Mouse (Mus musculus): Measurements from ENCODE around the gene Ppp2r5a. TPM values are rescaled to one million over a fixed set of nuclear protein-coding genes. Genes with fewer than 3 reads are reported as not detected.

The Ppp2r5a gene
- total and polyA plus RNA-seq, 3 experiments: 40.3 to 96.7 (median 62.0) TPM

GRCm38 (mm10) chr1:191414432-191414831 lies 11.4 kb upstream of the Ppp2r5a start:
- Histone ChIP-seq H3K4me1 (ENCODE audit: control insufficient read depth in 1 of 2, insufficient read depth in 2 of 2) (peaks cover 7 to 20% of the 10 kb centered on the region in 2 experiments; a peak in 3 of 4 replicates), H3K9me3 (replicated peaks; ENCODE audit: low read length) (no peaks in the 10 kb centered on the region), H3K4me3 (replicated peaks in 1 of 3; ENCODE audit: low read depth in 2 of 3, low read length in 2 of 3, poor library complexity in 1 of 3) (no peak overlapping the region), H3K9ac (ENCODE audit: insufficient read depth, low read depth) (no peak overlapping the region), H3K79me2 (replicated peaks; ENCODE audit: control insufficient read depth, extremely low read depth, insufficient read depth, poor library complexity, severe bottlenecking) (no peaks in the 10 kb centered on the region), H3K27ac (ENCODE audit: insufficient read depth, low read depth) (no peak overlapping the region), H3K27me3 (replicated peaks) (peaks cover 1% of the 10 kb centered on the region), H3K4me2 (ENCODE audit: insufficient read depth, low read depth, poor library complexity, severe bottlenecking) (peak overlapping the region; percentile 1; the same call in 1 of the 2 replicates), H3K36me3 (replicated peaks in 1 of 2; ENCODE audit: control insufficient read depth in 1 of 2, insufficient read depth in 1 of 2, low read length in 1 of 2) (no peaks in the 10 kb centered on the region)
- in situ Hi-C loops (cut with MboI; ENCODE audit: low pct_ligation_motif_present, low pct_unique_long_range_greater_than_20kb, low sequenced_read_pairs): no loop called here
- dilution Hi-C loops (cut with MboI; ENCODE audit: extremely low pct_ligation_motif_present, extremely low pct_unique_long_range_greater_than_20kb, low sequenced_read_pairs): no loop called here
- TF ChIP-seq ZMIZ1 (IDR thresholded peaks at IDR 0.05; ENCODE audit: low read depth, low read length) (no peak), ZKSCAN1 (IDR thresholded peaks at IDR 0.05; ENCODE audit: borderline replicate concordance, low read depth, low read length) (no peak)
- DNase-seq (ENCODE audit: extremely low read depth): no peak

- peak overlapping the region; percentile 1; the same call in 1 of the 2 replicates for H3K4me2 ChIP-seq (ENCODE audit: insufficient read depth, low read depth, poor library complexity, severe bottlenecking)
- peaks cover 1% of the 10 kb centered on the region for H3K27me3 ChIP-seq (replicated peaks)
- no peak for DNase-seq (ENCODE audit: extremely low read depth)
- dilution Hi-C loops (cut with MboI; ENCODE audit: extremely low pct_ligation_motif_present, extremely low pct_unique_long_range_greater_than_20kb, low sequenced_read_pairs): no loop called here
- H3K4me1 ChIP-seq (ENCODE audit: control insufficient read depth in 1 of 2, insufficient read depth in 2 of 2): peaks cover 7 to 16% of the 10 kb centered on the region in 2 experiments; a peak in 3 of 4 replicates
- no peak overlapping the region for H3K4me3 ChIP-seq (replicated peaks in 1 of 3; ENCODE audit: low read depth in 2 of 3, low read length in 2 of 3, poor library complexity in 1 of 3)
- no peaks in the 10 kb centered on the region for H3K79me2 ChIP-seq (replicated peaks; ENCODE audit: control insufficient read depth, extremely low read depth, insufficient read depth, poor library complexity, severe bottlenecking)
- no peak overlapping the region for H3K9ac ChIP-seq (ENCODE audit: insufficient read depth, low read depth)
- in situ Hi-C loops (cut with MboI; ENCODE audit: low pct_ligation_motif_present, low pct_unique_long_range_greater_than_20kb, low sequenced_read_pairs): no loop called here
- H3K27ac ChIP-seq (ENCODE audit: insufficient read depth, low read depth): no peak overlapping the region
- TF ChIP-seq HCFC1 (IDR thresholded peaks at IDR 0.05; ENCODE audit: low read depth, low read length): no peak
- TF ChIP-seq JUND (conservative IDR thresholded peaks at IDR 0.05; ENCODE audit: low read depth, low read length): no peak
- no peak for TF ChIP-seq ELF1 (IDR thresholded peaks at IDR 0.05; ENCODE audit: low read depth, low read length)
- H3K9me3 ChIP-seq (replicated peaks; ENCODE audit: low read length): no peaks in the 10 kb centered on the region
- H3K36me3 ChIP-seq (replicated peaks in 1 of 2; ENCODE audit: control insufficient read depth in 1 of 2, insufficient read depth in 1 of 2, low read length in 1 of 2): no peaks in the 10 kb centered on the region
Observed at GRCm38 (mm10) chr1:191413691-191414415, 10.8 kb upstream of the Ppp2r5a start.

GRCm38 (mm10) chr1:191410294-191411036 lies 7.4 kb upstream of the Ppp2r5a start:
- H3K4me2 ChIP-seq (ENCODE audit: insufficient read depth, low read depth, poor library complexity, severe bottlenecking): no peak overlapping the region
- TF ChIP-seq JUN (IDR thresholded peaks at IDR 0.05; ENCODE audit: insufficient read depth, low read depth, low read length) (no peak), E2F4 (IDR thresholded peaks at IDR 0.05; ENCODE audit: insufficient replicate concordance, low read depth, low read length) (no peak), POLR2A (IDR thresholded peaks at IDR 0.05; ENCODE audit: low read depth, low read length) (no peak), UBTF (IDR thresholded peaks at IDR 0.05; ENCODE audit: low read depth, low read length) (no peak), CHD2 (IDR thresholded peaks at IDR 0.05; ENCODE audit: low read length) (no peak), SMC3 (IDR thresholded peaks at IDR 0.05; ENCODE audit: low read depth, low read length) (no peak), PAX5 (IDR thresholded peaks at IDR 0.05; ENCODE audit: low read length) (no peak), BHLHE40 (IDR thresholded peaks at IDR 0.05; ENCODE audit: low read depth, low read length) (no peak), MAX (IDR thresholded peaks at IDR 0.05; ENCODE audit: low read length) (no peak), RAD21 (IDR thresholded peaks at IDR 0.05; ENCODE audit: low read depth, low read length) (no peak), NRF1 (IDR thresholded peaks at IDR 0.05; ENCODE audit: low read depth, low read length) (no peak), ZMIZ1 (IDR thresholded peaks at IDR 0.05; ENCODE audit: low read depth, low read length) (no peak), NELFE (IDR thresholded peaks at IDR 0.05; ENCODE audit: low read depth, low read length) (no peak), JUND (conservative IDR thresholded peaks at IDR 0.05; ENCODE audit: low read depth, low read length) (no peak), MYC (IDR thresholded peaks at IDR 0.05; ENCODE audit: low read depth, low read length) (no peak), TCF12 (IDR thresholded peaks at IDR 0.05; ENCODE audit: low read depth, low read length) (no peak)

More at GRCm38 (mm10) chr1:191410294-191411036, 7.4 kb upstream of the Ppp2r5a start:
- dilution Hi-C loops (cut with MboI; ENCODE audit: extremely low pct_ligation_motif_present, extremely low pct_unique_long_range_greater_than_20kb, low sequenced_read_pairs): no loop called here
- H3K27ac ChIP-seq (ENCODE audit: insufficient read depth, low read depth): no peak overlapping the region
- no peaks in the 10 kb centered on the region for H3K9me3 ChIP-seq (replicated peaks; ENCODE audit: low read length)
- no peaks in the 10 kb centered on the region for H3K36me3 ChIP-seq (replicated peaks in 1 of 2; ENCODE audit: control insufficient read depth in 1 of 2, insufficient read depth in 1 of 2, low read length in 1 of 2)
- DNase-seq (ENCODE audit: extremely low read depth): no peak
- no peak overlapping the region for H3K4me3 ChIP-seq (replicated peaks in 1 of 3; ENCODE audit: low read depth in 2 of 3, low read length in 2 of 3, poor library complexity in 1 of 3)
- H3K27me3 ChIP-seq (replicated peaks): peaks cover 1% of the 10 kb centered on the region
- peaks cover 6 to 14% of the 10 kb centered on the region in 2 experiments for H3K4me1 ChIP-seq (ENCODE audit: control insufficient read depth in 1 of 2, insufficient read depth in 2 of 2)
- in situ Hi-C loops (cut with MboI; ENCODE audit: low pct_ligation_motif_present, low pct_unique_long_range_greater_than_20kb, low sequenced_read_pairs): no loop called here
- H3K79me2 ChIP-seq (replicated peaks; ENCODE audit: control insufficient read depth, extremely low read depth, insufficient read depth, poor library complexity, severe bottlenecking): no peaks in the 10 kb centered on the region
- H3K9ac ChIP-seq (ENCODE audit: insufficient read depth, low read depth): no peak overlapping the region

Measured in CH12.LX (cell line).